Mouse (Mus musculus) urinary bladder, postnatal 10 days (tissue): ENCODE measurements around the gene Grin2c.

ENCODE experiments used
- DNase-seq: peaks from one replicate; pipeline ENCODE4 v3.0.0; 2022; ENCODE audit warnings: low spot score

Gene Grin2c

DNA sequence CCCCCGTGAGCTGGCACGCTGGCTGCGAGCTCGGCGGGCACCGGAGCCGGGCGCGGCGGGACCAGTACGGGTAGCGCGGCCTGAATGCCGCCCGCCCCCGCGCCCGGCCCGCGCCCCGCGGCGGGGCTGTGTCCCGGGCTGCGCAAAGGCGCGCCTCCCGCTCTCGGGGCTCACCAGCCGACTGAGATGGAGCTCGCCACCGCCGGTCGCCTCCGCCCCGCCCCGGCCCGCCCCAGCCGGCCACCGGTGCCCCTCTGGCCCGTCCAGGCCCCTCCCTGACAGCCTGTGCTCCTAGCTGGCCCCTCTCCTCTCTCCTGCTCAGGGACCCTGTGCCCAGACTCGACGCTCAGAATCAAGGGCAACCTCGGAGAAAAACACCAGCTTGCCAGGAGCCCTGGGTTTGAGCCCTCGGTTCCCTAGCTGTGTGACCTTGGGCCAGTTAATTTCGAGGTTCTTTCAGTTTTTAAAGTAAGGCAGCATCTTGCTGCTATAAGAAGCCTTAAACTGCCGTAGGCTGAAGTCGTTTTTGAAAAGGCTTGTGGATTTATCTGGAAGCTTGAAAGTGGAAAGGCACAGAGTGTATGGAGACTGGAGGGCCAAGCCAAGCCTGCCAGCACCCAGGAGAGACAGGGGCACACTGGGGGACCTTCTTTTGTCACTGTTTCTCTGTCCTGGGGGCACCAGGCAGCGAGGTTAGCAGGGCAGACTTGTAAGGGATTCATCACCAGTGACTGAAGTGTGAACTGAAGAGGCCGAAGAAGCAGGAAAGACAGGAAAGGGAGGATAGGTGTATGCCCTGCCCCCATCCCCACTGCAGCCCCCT lies at the start of gene Grin2c:
TSS of gene Grin2c (minus strand) at position 183 of the 823 bp plus-strand sequence.
- no peak for DNase-seq

DNA sequence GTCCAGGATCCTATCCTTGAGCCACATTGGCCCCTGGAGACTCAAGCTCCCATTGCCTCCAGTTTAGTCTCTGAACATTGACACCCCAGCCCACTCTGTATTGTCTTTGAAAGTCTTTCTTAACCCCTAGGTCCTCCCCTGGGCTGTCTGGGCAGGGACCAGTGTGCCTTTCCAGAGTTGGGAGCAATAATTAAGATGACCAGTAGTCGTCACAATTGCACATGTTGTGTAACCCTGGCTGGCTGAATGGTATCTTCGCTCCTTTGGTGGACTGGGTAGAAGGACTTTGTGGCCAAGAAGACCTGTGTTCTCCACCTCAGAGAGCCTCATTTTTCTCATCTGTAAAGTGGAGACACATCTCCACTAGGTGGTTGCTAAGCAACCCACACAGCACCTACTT lies 47.2 kb upstream of the Grin2c start:
- DNase-seq, result no peak

- DNase-seq, result no peak
Measured at GRCm38 (mm10) chr11:115308781-115309180, 41.7 kb upstream of the Grin2c start.

DNA sequence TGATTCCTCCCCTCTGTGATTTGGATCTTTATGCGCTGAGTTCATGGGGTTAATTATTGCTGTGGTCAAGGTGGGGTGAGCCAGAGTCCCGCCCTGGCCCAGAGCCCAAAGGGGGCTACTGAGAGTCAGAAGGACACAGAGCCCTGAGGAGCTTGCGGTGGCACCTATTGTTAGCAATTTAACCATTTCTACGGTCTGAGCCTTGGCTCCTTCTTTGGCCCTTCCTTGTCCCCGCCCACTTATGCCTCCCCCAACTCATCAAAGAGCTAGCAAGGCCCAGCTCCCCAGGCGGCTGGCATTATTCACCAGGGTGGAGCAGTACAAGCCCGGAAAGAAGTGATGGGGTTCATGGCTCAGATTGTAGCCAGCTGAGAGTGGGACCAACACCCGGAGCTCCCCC lies 39.8 kb upstream of the Grin2c start, which contains the start of gene Otop2:
TSS of gene Otop2 (plus strand) at position 301 of the 400 bp plus-strand sequence.
- no peak for DNase-seq

- no peak for DNase-seq
Measured at GRCm38 (mm10) chr11:115303167-115303566, 36.1 kb upstream of the Grin2c start.

GRCm38 (mm10) chr11:115301351-115301750 lies 34.3 kb upstream of the Grin2c start:
- no peak for DNase-seq

DNA sequence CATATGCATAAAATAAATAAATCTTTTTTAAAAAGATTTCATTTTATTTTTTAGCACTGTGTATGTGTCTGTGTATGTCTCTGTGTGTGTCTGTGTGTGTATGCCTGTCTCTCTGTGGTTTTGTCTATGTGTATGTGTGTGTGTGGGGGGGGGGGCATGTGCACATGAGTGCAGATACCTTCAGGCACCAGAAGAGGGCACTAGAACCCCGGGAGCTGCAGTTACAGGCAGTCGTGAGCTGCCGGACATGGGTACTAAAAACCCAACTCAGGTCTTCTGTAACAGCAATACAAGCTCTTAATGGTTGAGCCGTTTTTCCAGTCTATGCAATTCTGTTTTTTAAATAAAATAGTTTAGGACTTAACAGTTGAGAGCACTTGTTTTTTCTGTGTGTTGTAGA lies 33.7 kb upstream of the Grin2c start:
- no peak for DNase-seq

DNA sequence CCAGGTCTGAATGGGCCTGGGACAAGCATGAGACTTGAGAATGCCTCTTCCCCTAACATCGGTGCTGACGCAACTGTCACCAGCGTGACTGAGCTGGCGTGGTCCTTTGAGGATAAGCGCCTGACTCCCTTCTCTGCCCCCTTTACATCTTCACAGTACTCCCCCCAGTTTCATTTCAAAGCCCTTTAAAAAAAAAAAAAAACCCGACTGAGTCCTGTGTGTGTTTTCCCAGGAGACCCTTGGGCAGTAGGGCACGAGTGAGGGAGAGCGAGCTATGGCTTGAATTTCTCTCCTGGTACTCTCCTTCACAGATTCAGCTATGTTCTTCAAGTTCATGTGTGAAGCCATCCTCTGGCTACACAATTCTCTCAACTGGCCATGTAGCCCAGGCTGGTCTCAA lies 31.1 kb upstream of the Grin2c start:
- DNase-seq, result no peak

- no peak for DNase-seq
Measured at GRCm38 (mm10) chr11:115297214-115297826, 30.3 kb upstream of the Grin2c start, which contains the start of gene Fads6. TSS of gene Fads6 (minus strand) at chr11:115297663.

- no peak for DNase-seq
Measured at GRCm38 (mm10) chr11:115296471-115297210, 29.6 kb upstream of the Grin2c start.

GRCm38 (mm10) chr11:115295939-115296338 lies 28.9 kb upstream of the Grin2c start:
- DNase-seq, result no peak

GRCm38 (mm10) chr11:115292631-115293375 lies 25.8 kb upstream of the Grin2c start:
- no peak for DNase-seq

- no peak for DNase-seq
Measured at GRCm38 (mm10) chr11:115291503-115291902, 24.5 kb upstream of the Grin2c start.

DNA sequence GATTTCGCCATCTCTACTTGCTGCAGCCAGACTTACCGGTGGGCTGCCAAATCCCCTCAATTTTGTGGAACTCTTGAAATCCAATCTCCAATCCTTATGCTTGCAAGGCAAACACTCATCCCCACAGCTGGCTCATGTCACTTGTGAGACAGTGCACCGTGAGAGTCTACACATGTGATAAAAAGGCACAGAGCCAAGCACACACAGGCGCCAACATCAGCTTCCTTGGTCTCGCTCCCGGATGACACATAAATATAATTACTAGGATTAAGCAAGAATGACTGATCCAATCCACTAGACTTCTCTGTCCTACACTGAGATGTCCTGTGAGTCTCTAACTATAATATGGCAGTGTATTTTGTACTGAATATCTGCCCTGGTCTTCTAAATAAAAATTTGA lies 23.9 kb upstream of the Grin2c start:
- no peak for DNase-seq

DNA sequence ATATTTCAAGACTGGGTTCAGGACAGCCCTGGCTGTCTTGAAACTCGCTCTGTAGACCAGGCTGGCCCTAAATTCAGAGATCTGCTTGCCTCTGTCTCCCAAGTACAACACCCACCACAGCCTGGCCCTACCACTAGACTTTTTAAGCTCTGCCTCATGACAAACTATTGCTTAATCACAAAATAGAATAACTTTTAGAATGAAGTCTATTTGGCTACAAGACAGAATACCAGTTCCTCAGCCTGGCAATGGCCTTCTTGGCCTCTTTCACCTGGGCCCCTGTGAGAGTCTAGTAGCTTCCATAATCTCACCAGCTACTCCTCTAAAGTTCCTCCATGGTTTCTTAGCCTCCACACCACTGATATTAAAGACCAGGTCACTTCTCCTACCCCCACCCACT lies 23.3 kb upstream of the Grin2c start:
- no peak for DNase-seq

GRCm38 (mm10) chr11:115289885-115290284 lies 22.8 kb upstream of the Grin2c start:
- DNase-seq, result no peak

DNA sequence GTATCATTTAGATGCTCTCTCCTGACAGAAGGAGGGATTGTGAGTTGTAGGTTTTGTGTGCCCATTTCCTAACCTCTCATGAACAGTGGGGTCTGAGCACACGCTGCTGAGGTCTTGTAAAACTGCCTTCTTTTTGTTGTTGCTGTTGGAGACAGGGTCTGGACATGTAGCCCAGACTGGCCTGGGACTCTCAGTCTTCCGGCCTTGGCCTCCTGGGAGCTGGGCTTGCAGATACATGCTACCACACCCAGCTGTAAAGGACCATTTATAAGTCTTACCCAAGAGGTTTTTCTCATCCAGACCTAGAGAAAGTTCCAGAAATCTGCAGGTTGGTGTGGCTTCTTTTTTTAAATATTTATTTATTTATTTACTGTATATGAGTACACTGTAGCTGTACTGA lies 21.3 kb upstream of the Grin2c start:
- DNase-seq, result no peak

- no peak for DNase-seq
Measured at GRCm38 (mm10) chr11:115287386-115287785, 20.3 kb upstream of the Grin2c start.

GRCm38 (mm10) chr11:115286201-115286993 lies 19.4 kb upstream of the Grin2c start:
- DNase-seq, result no peak

GRCm38 (mm10) chr11:115285282-115285681 lies 18.2 kb upstream of the Grin2c start:
- no peak for DNase-seq
